Mouse (Mus musculus): ENCODE data around the gene Gm5901. TPM values are rescaled to one million over a fixed set of nuclear protein-coding genes. Genes with fewer than 3 reads are reported as not detected.
A peak's percentile ranks its signal among the peaks of the same experiment; 100 is the strongest.

Gm5901 gene
- polyA plus RNA-seq, 1 experiment from 2014 or later = not detected

- Histone ChIP-seq H3K4me1 (ENCODE audit: control insufficient read depth, insufficient read depth, low read length) (no peaks in the 10 kb centered on the region), H3K4me2 (no peak within 1 kb of the TSS), H3K9ac (ENCODE audit: low read length) (no peak within 1 kb of the TSS), H3K36me3 (ENCODE audit: control insufficient read depth, insufficient read depth, low read length) (no peaks in the 10 kb centered on the region; the same call in 1 of the 2 replicates), H3K27ac (ENCODE audit: low read depth, low read length) (no peak within 1 kb of the TSS), H3K27me3 (ENCODE audit: control insufficient read depth, insufficient read depth, low read length) (no peaks in the 10 kb centered on the region), H3K9me3 (ENCODE audit: control insufficient read depth, low read length) (no peaks in the 10 kb centered on the region), H3K4me3 (ENCODE audit: low read depth, low read length) (no peak within 1 kb of the TSS)
- DNase-seq (ENCODE audit: low spot score, missing footprints) = no peak
- 97% methylated on average over 1 of the region's 1 CpGs for WGBS
- ATAC-seq (ENCODE audit: low FRiP score) = no peak
Observed at GRCm38 (mm10) chr7:105367930-105368329, 6.9 kb upstream of the Gm5901 start, which contains the start of gene Olfr692. Gene Olfr692, plus strand, starts transcription at chr7:105368230.

- no peak overlapping the region for H3K4me3 ChIP-seq (ENCODE audit: low read depth, low read length)
- DNase-seq (ENCODE audit: low spot score, missing footprints) (peak; percentile 78), ATAC-seq (ENCODE audit: low FRiP score) (0 out of 2 replicates have a peak, but pooled peaks have one; percentile 27)
- H3K4me1 ChIP-seq (ENCODE audit: control insufficient read depth, insufficient read depth, low read length) = no peaks in the 10 kb centered on the region
- no peaks in the 10 kb centered on the region for H3K27me3 ChIP-seq (ENCODE audit: control insufficient read depth, insufficient read depth, low read length)
- no peaks in the 10 kb centered on the region for H3K9me3 ChIP-seq (ENCODE audit: control insufficient read depth, low read length)
- 96% methylated on average over 4 of the region's 4 CpGs for WGBS
- H3K36me3 ChIP-seq (ENCODE audit: control insufficient read depth, insufficient read depth, low read length) = no peaks in the 10 kb centered on the region; the same call in 1 of the 2 replicates
- H3K27ac ChIP-seq (ENCODE audit: low read depth, low read length) = no peak overlapping the region
- no peak overlapping the region for H3K4me2 ChIP-seq
- H3K9ac ChIP-seq (ENCODE audit: low read length) = no peak overlapping the region
Observed at GRCm38 (mm10) chr7:105368521-105368920, 6.3 kb upstream of the Gm5901 start.

GRCm38 (mm10) chr7:105372912-105373311 lies 1.9 kb upstream of the Gm5901 start:
- Histone ChIP-seq H3K4me2 (no peak overlapping the region), H3K27me3 (ENCODE audit: control insufficient read depth, insufficient read depth, low read length) (no peaks in the 10 kb centered on the region), H3K4me1 (ENCODE audit: control insufficient read depth, insufficient read depth, low read length) (no peaks in the 10 kb centered on the region), H3K27ac (ENCODE audit: low read depth, low read length) (no peak overlapping the region), H3K36me3 (ENCODE audit: control insufficient read depth, insufficient read depth, low read length) (peaks cover 5% of the 10 kb centered on the region; the same call in 1 of the 2 replicates), H3K9ac (ENCODE audit: low read length) (no peak overlapping the region), H3K9me3 (ENCODE audit: control insufficient read depth, low read length) (no peaks in the 10 kb centered on the region), H3K4me3 (ENCODE audit: low read depth, low read length) (no peak overlapping the region)
- 81% methylated on average over 1 of the region's 1 CpGs for WGBS
- ATAC-seq (ENCODE audit: low FRiP score) (no peak), DNase-seq (ENCODE audit: low spot score, missing footprints) (peak; percentile 56)

- WGBS = 92% methylated on average over 4 of the region's 4 CpGs
- Histone ChIP-seq H3K27me3 (ENCODE audit: control insufficient read depth, insufficient read depth, low read length) (no peaks in the 10 kb centered on the region), H3K4me1 (ENCODE audit: control insufficient read depth, insufficient read depth, low read length) (no peaks in the 10 kb centered on the region), H3K9ac (ENCODE audit: low read length) (no peak overlapping the region), H3K4me2 (no peak overlapping the region), H3K4me3 (ENCODE audit: low read depth, low read length) (no peak overlapping the region), H3K27ac (ENCODE audit: low read depth, low read length) (no peak overlapping the region), H3K36me3 (ENCODE audit: control insufficient read depth, insufficient read depth, low read length) (peaks cover 5% of the 10 kb centered on the region; the same call in 1 of the 2 replicates), H3K9me3 (ENCODE audit: control insufficient read depth, low read length) (no peaks in the 10 kb centered on the region)
- ATAC-seq (ENCODE audit: low FRiP score) (no peak), DNase-seq (ENCODE audit: low spot score, missing footprints) (no peak)
Observed at GRCm38 (mm10) chr7:105373509-105373908, 1.3 kb upstream of the Gm5901 start.

- Histone ChIP-seq H3K36me3 (ENCODE audit: control insufficient read depth, insufficient read depth, low read length) (peaks cover 10% of the 10 kb centered on the region; the same call in 1 of the 2 replicates), H3K4me3 (ENCODE audit: low read depth, low read length) (no peak overlapping the region), H3K9ac (ENCODE audit: low read length) (no peak overlapping the region), H3K9me3 (ENCODE audit: control insufficient read depth, low read length) (no peaks in the 10 kb centered on the region), H3K4me1 (ENCODE audit: control insufficient read depth, insufficient read depth, low read length) (no peaks in the 10 kb centered on the region), H3K27ac (ENCODE audit: low read depth, low read length) (no peak overlapping the region), H3K4me2 (no peak overlapping the region), H3K27me3 (ENCODE audit: control insufficient read depth, insufficient read depth, low read length) (no peaks in the 10 kb centered on the region)
- ATAC-seq (ENCODE audit: low FRiP score) (no peak), DNase-seq (ENCODE audit: low spot score, missing footprints) (no peak)
- 92% methylated on average over 3 of the region's 3 CpGs for WGBS
Observed at GRCm38 (mm10) chr7:105373976-105374375, 862 bp upstream of the Gm5901 start.

- 92% methylated on average over 3 of the region's 3 CpGs for WGBS
- no peak for ATAC-seq (ENCODE audit: low FRiP score)
- DNase-seq (ENCODE audit: low spot score, missing footprints) = no peak
- Histone ChIP-seq H3K4me3 (ENCODE audit: low read depth, low read length) (no peak overlapping the region), H3K36me3 (ENCODE audit: control insufficient read depth, insufficient read depth, low read length) (peaks cover 34% of the 10 kb centered on the region), H3K4me1 (ENCODE audit: control insufficient read depth, insufficient read depth, low read length) (no peaks in the 10 kb centered on the region), H3K9me3 (ENCODE audit: control insufficient read depth, low read length) (no peaks in the 10 kb centered on the region), H3K9ac (ENCODE audit: low read length) (no peak overlapping the region), H3K27me3 (ENCODE audit: control insufficient read depth, insufficient read depth, low read length) (no peaks in the 10 kb centered on the region), H3K27ac (ENCODE audit: low read depth, low read length) (no peak overlapping the region), H3K4me2 (no peak overlapping the region)
Observed at GRCm38 (mm10) chr7:105380329-105380728, 5.5 kb downstream of the Gm5901 start.

DNA sequence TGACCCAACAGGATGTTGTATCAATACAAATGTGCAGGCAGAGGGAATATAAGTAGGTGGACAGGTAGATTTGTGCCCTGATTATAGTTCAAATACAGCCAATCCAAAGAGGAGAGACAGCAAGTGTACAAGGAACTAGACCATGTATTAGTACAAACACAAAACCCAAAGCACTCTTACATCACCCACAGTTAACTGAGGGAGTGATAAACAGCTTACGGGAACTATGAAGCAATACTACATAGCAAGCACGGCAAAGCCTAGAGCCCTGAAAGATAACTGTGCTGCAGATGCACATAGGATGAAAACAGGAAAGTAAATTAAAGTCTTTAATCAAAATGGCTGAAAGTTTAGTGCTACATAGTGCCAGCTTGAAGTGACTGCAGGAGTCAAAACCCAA lies 12.9 kb downstream of the Gm5901 start:
- H3K27me3 ChIP-seq (ENCODE audit: control insufficient read depth, insufficient read depth, low read length) = no peaks in the 10 kb centered on the region
- no peak overlapping the region for H3K27ac ChIP-seq (ENCODE audit: low read depth, low read length)
- H3K9me3 ChIP-seq (ENCODE audit: control insufficient read depth, low read length) = no peaks in the 10 kb centered on the region
- no peaks in the 10 kb centered on the region for H3K4me1 ChIP-seq (ENCODE audit: control insufficient read depth, insufficient read depth, low read length)
- 99% methylated on average over 2 of the region's 2 CpGs for WGBS
- H3K4me2 ChIP-seq = no peak overlapping the region
- peaks cover 32% of the 10 kb centered on the region for H3K36me3 ChIP-seq (ENCODE audit: control insufficient read depth, insufficient read depth, low read length)
- H3K9ac ChIP-seq (ENCODE audit: low read length) = no peak overlapping the region
- no peak for DNase-seq (ENCODE audit: low spot score, missing footprints)
- no peak for ATAC-seq (ENCODE audit: low FRiP score)
- no peak overlapping the region for H3K4me3 ChIP-seq (ENCODE audit: low read depth, low read length)

GRCm38 (mm10) chr7:105390236-105390635 lies 15.4 kb downstream of the Gm5901 start:
- DNase-seq (ENCODE audit: low spot score, missing footprints) (no peak), ATAC-seq (ENCODE audit: low FRiP score) (no peak)
- Histone ChIP-seq H3K27me3 (ENCODE audit: control insufficient read depth, insufficient read depth, low read length) (no peaks in the 10 kb centered on the region), H3K4me2 (no peak overlapping the region), H3K27ac (ENCODE audit: low read depth, low read length) (no peak overlapping the region), H3K9me3 (ENCODE audit: control insufficient read depth, low read length) (no peaks in the 10 kb centered on the region), H3K4me3 (ENCODE audit: low read depth, low read length) (no peak overlapping the region), H3K9ac (ENCODE audit: low read length) (no peak overlapping the region), H3K36me3 (ENCODE audit: control insufficient read depth, insufficient read depth, low read length) (peaks cover 17% of the 10 kb centered on the region), H3K4me1 (ENCODE audit: control insufficient read depth, insufficient read depth, low read length) (no peaks in the 10 kb centered on the region)
- WGBS = 91% methylated on average over 2 of the region's 2 CpGs

GRCm38 (mm10) chr7:105394606-105395005 lies 19.8 kb downstream of the Gm5901 start:
- 94% methylated on average over 1 of the region's 1 CpGs for WGBS
- no peaks in the 10 kb centered on the region for H3K27me3 ChIP-seq (ENCODE audit: control insufficient read depth, insufficient read depth, low read length)
- H3K4me2 ChIP-seq = no peak overlapping the region
- no peaks in the 10 kb centered on the region for H3K9me3 ChIP-seq (ENCODE audit: control insufficient read depth, low read length)
- H3K9ac ChIP-seq (ENCODE audit: low read length) = no peak overlapping the region
- H3K4me1 ChIP-seq (ENCODE audit: control insufficient read depth, insufficient read depth, low read length) = peaks cover 7% of the 10 kb centered on the region; the same call in 1 of the 2 replicates
- H3K36me3 ChIP-seq (ENCODE audit: control insufficient read depth, insufficient read depth, low read length) = peaks cover under 1% of the 10 kb centered on the region
- ATAC-seq (ENCODE audit: low FRiP score) = no peak
- DNase-seq (ENCODE audit: low spot score, missing footprints) = no peak
- no peak overlapping the region for H3K27ac ChIP-seq (ENCODE audit: low read depth, low read length)
- H3K4me3 ChIP-seq (ENCODE audit: low read depth, low read length) = no peak overlapping the region
